Mouse (Mus musculus) kidney, adult 2 months (tissue): ENCODE results near the gene Slc27a2. TPM values are rescaled to one million over a fixed set of nuclear protein-coding genes. Genes with fewer than 3 reads are reported as not detected.

Source experiments
- DNase-seq: peaks from one replicate; pipeline ENCODE4 v3.0.0; 2021
- H3K27ac ChIP-seq: fragments of 200-500 bp; 2 replicates; pipeline ENCODE4 v1.5.1; 2012; ENCODE audit warnings: low read depth, low read length, control low read depth, inconsistent platforms; ENCODE audit not compliant: insufficient read depth
- H3K27me3 ChIP-seq: fragments of 200-500 bp; replicated peaks from 2 replicates; pipeline ENCODE4 v1.6.1; 2012; ENCODE audit warnings: mild to moderate bottlenecking, moderate library complexity, low read length, inconsistent platforms; ENCODE audit not compliant: control insufficient read depth, insufficient read depth
- H3K36me3 ChIP-seq: fragments of 200-500 bp; 2 replicates; pipeline ENCODE4 v1.6.1; 2012; ENCODE audit warnings: mild to moderate bottlenecking, moderate library complexity, low read length, inconsistent platforms; ENCODE audit not compliant: control insufficient read depth, insufficient read depth
- H3K4me1 ChIP-seq: fragments of 200-500 bp; 2 replicates; pipeline ENCODE4 v1.6.1; 2011; ENCODE audit warnings: low read length; ENCODE audit not compliant: control insufficient read depth, insufficient read depth
- H3K4me3 ChIP-seq: fragments of 200-500 bp; 2 replicates; pipeline ENCODE4 v1.5.1; 2011; ENCODE audit warnings: mild to moderate bottlenecking, low read depth, low read length, control low read depth; ENCODE audit not compliant: insufficient read depth
- CTCF ChIP-seq: fragments of 200-500 bp; conservative IDR thresholded peaks from 2 replicates; pipeline ENCODE4 v1.5.1; 2011; ENCODE audit warnings: low read depth, mild to moderate bottlenecking, control low read depth, low read length, moderate library complexity, mixed read lengths; ENCODE audit not compliant: insufficient read depth, insufficient read length
- POLR2A ChIP-seq: fragments of 200-500 bp; IDR thresholded peaks from one replicate; pipeline ENCODE4 v1.6.1; 2011; ENCODE audit warnings: low read depth, low read length, control low read depth
- WGBS: fragments of 180-500 bp; shearing (Covaris S2); methylation state at CpG from one replicate; pipeline ENCODE4 v1.1.7; 2018; 5-methylcytosine and 5-hydroxymethylcytosine counted together
- polyA plus RNA-seq: library from polyadenylated mRNA; depleted of rRNA; stranded (reverse); fragments of >200 nt; gene quantifications from 2 replicates; pipeline ENCODE4 v1.2.3, GENCODE M21; 2012; rRNA removed

Gene Slc27a2
- polyA plus RNA-seq = 1,333 and 1,911 TPM in 2 replicates

DNA sequence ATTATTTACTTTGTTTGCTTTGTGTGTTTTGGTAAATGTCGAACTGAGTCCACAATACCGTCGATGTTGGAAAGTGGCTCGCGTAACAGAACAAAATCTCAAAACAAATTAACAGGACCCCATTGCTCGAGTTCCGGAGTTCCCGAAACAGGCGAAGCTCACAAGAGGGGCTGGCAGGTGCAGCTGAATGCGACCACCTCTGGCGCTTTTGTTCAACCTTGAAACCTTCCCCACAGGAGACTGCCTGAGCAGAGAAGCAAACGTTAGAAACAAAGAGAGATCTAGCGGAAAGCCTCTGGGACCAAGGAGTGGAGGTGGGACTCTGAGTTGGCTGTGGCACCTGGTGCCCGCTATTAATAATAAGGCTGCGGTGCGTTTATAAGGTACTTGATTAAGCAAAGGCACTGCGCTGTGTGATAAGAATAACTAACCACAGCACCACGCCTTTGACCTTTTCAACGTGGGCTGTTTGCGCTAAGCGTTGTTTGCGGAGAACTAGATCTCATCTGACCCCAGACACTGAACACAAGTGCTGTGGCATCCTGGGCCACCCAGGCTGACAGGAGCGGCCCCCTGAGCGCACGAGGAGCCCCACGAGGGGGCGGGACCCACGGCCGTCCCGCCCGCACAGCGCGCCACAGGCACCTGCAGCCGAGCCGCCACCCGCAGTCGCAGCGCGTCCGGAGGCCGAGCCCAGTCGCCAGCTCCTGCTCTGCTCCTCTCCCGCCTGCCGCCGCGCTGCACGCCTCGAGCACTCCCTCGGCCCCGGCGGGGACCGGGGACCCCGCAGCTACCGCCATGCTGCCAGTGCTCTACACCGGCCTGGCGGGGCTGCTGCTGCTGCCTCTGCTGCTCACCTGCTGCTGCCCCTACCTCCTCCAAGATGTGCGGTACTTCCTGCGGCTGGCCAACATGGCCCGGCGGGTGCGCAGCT is at the start of gene Slc27a2:
Slc27a2 (plus strand) TSS at position 51 of the 934 bp plus-strand sequence.
- WGBS = 3% methylated on average over 61 of the region's 61 CpGs
- peak within 1 kb of the TSS; percentile 100 for H3K27ac ChIP-seq
- H3K36me3 ChIP-seq = peaks cover 15% of the 10 kb centered on the region
- TF ChIP-seq POLR2A (no peak), CTCF (no peak)
- peak within 1 kb of the TSS; percentile 57 for H3K4me3 ChIP-seq
- peaks cover 15% of the 10 kb centered on the region; the same call in 1 of the 2 replicates for H3K4me1 ChIP-seq
- no peaks in the 10 kb centered on the region for H3K27me3 ChIP-seq
- DNase-seq = peak; percentile 91

DNA sequence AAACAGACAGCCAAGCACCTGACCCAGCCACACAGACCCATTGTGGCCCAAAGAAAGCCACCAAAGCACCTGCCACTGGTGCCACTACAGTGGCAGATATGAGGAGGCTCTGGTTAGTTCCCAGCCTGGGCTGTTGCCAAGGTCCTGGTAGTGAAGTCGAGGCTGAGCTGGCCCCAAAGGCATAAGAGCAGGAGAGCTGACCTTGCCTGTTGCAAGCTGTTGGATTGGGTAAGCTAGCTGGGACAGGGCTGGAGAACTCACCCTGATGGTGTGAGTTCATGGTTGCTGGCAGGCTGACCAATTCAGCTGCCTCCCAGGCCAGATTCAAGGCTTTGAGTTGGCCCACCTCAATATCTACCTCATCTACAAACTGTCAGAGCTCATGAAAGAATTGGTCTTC is 47.1 kb upstream of the Slc27a2 start:
- Histone ChIP-seq H3K27ac (no peak overlapping the region), H3K27me3 (no peaks in the 10 kb centered on the region), H3K36me3 (no peaks in the 10 kb centered on the region), H3K4me1 (no peaks in the 10 kb centered on the region), H3K4me3 (no peak overlapping the region)
- TF ChIP-seq CTCF = no peak
- no peak for TF ChIP-seq POLR2A
- DNase-seq = no peak
- WGBS = 88% methylated on average over 1 of the region's 1 CpGs

DNA sequence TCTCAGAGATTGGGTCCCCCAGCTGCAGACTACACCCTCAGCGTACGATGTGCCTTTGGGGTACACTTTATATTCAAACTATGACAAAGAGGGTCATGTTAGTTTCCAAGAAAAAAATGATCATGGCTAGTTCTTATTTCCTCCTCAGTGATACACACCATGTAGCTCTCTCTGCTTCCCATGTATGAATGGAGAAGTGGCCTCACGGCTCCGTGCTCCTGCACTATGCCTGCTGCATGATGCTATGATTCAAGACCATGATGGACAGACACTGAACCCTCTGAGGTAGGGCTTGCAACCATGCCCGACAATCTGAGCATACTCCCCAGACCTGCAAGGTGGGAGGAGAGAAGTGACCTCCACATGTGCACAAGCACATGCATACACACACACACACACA is 44.7 kb upstream of the Slc27a2 start:
- Histone ChIP-seq H3K27ac (no peak overlapping the region), H3K4me1 (no peaks in the 10 kb centered on the region), H3K4me3 (no peak overlapping the region), H3K36me3 (no peaks in the 10 kb centered on the region), H3K27me3 (no peaks in the 10 kb centered on the region)
- DNase-seq = no peak
- no peak for TF ChIP-seq CTCF
- TF ChIP-seq POLR2A = no peak
- 84% methylated on average over 5 of the region's 5 CpGs for WGBS

DNA sequence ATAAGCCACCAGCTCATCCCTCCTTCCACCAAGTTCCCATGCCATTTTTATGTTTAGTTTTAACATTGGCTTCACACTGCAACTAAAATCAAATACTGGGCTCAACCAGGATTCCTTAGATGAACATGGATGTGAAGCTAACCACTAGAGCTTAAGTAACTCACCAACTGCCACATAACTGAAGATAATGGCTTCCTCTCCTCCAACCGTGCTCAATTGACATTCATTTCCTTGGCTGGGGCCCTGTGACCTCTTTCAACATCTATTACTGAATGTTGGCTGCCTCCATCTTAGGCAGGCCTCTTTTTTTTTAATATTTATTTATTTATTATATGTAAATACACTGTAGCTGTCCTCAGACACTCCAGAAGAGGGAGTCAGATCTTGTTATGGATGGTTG is 44.0 kb upstream of the Slc27a2 start:
- no peak for DNase-seq
- Histone ChIP-seq H3K4me3 (no peak overlapping the region), H3K27ac (no peak overlapping the region), H3K4me1 (no peaks in the 10 kb centered on the region), H3K36me3 (no peaks in the 10 kb centered on the region), H3K27me3 (no peaks in the 10 kb centered on the region)
- TF ChIP-seq CTCF (no peak), POLR2A (no peak)
- WGBS = 40% methylated on average over 1 of the region's 1 CpGs

- no peaks in the 10 kb centered on the region for H3K27me3 ChIP-seq
- TF ChIP-seq POLR2A (no peak), CTCF (no peak)
- no peak for DNase-seq
- H3K27ac ChIP-seq = no peak overlapping the region
- H3K4me3 ChIP-seq = no peak overlapping the region
- 66% methylated on average over 6 of the region's 6 CpGs for WGBS
- H3K4me1 ChIP-seq = peaks cover 2% of the 10 kb centered on the region; the same call in 1 of the 2 replicates
- no peaks in the 10 kb centered on the region for H3K36me3 ChIP-seq
These were observed 37.0 kb upstream of the Slc27a2 start for GRCm38 (mm10) chr2:126515069-126515826.

GRCm38 (mm10) chr2:126519872-126520581 is 32.2 kb upstream of the Slc27a2 start:
- peak; percentile 81 for DNase-seq
- H3K36me3 ChIP-seq = no peaks in the 10 kb centered on the region
- H3K4me3 ChIP-seq = no peak overlapping the region
- no peak overlapping the region for H3K27ac ChIP-seq
- TF ChIP-seq CTCF = no peak
- TF ChIP-seq POLR2A = no peak
- no peaks in the 10 kb centered on the region for H3K27me3 ChIP-seq
- H3K4me1 ChIP-seq = peaks cover 16% of the 10 kb centered on the region
- 48% methylated on average over 11 of the region's 11 CpGs for WGBS

GRCm38 (mm10) chr2:126520828-126521227 is 31.4 kb upstream of the Slc27a2 start:
- 11% methylated on average over 7 of the region's 7 CpGs for whole genome bisulfite sequencing
- peaks cover 16% of the 10 kb centered on the region for H3K4me1 ChIP-seq
- peak; percentile 51 for DNase-seq

More at GRCm38 (mm10) chr2:126520828-126521227, 31.4 kb upstream of the Slc27a2 start:
- no peaks in the 10 kb centered on the region for H3K36me3 ChIP-seq
- TF ChIP-seq POLR2A = no peak
- TF ChIP-seq CTCF = 0 out of 2 replicates have a peak, but pooled peaks have one; percentile 10
- H3K4me3 ChIP-seq = no peak overlapping the region
- no peak overlapping the region for H3K27ac ChIP-seq
- H3K27me3 ChIP-seq = no peaks in the 10 kb centered on the region
